Mouse (Mus musculus): ENCODE measurements around the gene Tmem86b. TPM values are rescaled to one million over a fixed set of nuclear protein-coding genes. Genes with fewer than 3 reads are reported as not detected.

Gene Tmem86b
- polyA plus RNA-seq, 1 experiment, result 2.8 TPM

DNA sequence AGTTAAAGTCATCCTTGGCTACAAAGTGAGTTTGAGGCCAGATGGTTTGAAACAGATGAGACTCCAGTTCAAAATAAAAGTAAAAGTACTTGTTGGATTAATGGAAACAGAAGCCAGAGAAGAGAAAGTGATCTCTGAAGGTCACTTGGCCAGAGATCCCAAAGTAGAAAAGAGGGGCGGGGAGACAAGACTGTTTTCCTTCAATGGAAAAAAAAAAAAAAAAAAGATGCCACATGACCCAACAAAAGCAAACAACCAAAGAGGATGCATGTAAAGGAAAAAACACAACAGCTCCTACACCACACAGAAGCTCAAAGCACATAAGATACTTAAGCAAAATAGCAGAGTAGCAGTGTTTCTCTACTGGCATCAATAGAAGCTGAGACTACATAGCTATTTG is 24.7 kb upstream of the Tmem86b start:
- TF ChIP-seq GATA1 (IDR thresholded peaks at IDR 0.05; ENCODE audit: low read length), result no peak

DNA sequence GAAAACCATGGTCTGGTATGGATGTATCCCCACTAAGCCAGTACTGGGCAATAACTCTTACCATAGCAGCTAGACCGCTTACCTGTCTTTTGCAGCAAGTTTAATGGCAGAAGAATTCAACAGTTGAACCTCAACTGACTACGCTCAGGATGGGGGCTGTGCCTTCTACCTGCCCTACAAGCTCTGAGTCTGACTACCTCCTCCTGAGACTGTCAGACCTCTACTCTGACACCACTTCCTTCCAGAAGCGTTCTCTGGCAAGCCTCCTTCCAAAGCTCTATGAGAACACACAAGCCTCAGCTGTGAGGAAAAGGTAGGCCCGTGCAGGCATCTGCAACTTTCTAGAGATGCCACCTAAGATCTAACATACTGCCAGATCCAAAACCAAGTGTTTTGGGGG is 24.2 kb upstream of the Tmem86b start:
- no peak for TF ChIP-seq GATA1 (IDR thresholded peaks at IDR 0.05; ENCODE audit: low read length)

DNA sequence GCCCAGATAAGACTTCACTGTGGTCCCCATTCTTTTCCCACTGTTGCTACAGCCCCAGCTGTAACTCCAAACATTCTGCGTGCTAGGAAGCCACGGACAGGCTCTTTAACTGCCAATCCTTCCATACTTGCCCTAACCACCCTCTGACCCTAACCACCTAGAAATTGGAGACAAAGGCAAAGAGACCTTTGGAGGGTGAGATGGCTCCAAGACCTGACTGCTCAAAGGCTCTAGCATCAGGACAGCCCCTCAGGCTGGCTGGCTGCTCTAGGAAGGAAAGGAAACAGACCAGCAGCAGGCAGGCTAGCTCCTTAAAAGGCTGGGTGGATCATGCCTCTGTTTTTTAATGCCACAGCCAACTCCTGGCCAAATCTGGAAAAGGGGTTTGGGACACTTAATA is 23.0 kb upstream of the Tmem86b start:
- no peak for TF ChIP-seq GATA1 (IDR thresholded peaks at IDR 0.05; ENCODE audit: low read length)

DNA sequence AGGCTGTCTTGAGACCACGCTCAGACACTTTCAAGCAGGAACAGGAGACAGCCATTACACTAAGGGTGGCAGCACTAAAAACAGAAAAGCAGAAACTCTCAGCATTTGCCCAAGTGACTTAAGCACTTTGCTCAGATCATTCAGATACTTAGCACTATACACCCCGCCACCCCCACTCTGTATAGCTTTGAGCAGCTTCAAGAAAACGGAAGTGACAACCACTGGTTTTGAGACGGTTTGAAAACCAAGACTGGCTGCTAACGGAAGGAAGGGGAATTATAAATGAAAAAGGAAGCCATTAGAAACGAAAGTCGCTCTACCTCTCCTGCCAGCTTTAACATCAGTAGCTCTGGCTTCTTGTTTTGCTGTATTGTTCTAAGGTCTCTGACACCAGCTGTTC is 22.6 kb upstream of the Tmem86b start:
- TF ChIP-seq GATA1 (IDR thresholded peaks at IDR 0.05; ENCODE audit: low read length), result no peak

DNA sequence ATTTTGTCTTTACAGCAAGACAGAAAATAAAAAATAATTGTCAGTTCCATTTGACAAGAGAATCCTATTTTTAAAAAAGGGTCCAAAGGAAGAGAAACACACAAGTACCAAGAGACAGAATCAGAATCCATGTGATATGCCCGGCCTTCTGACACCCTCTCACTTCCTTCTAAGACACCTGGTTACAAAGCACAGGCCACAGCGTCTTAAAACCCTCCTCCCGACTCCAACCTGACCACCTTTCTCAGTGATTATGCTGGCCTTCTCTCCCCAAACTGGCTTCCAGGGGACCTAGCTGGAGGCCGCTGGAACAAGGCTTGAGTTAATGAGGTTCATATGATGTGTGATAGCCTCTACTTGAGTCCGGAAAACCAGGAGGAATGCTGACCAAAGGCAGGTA is 22.1 kb upstream of the Tmem86b start:
- TF ChIP-seq GATA1 (IDR thresholded peaks at IDR 0.05; ENCODE audit: low read length), result no peak

DNA sequence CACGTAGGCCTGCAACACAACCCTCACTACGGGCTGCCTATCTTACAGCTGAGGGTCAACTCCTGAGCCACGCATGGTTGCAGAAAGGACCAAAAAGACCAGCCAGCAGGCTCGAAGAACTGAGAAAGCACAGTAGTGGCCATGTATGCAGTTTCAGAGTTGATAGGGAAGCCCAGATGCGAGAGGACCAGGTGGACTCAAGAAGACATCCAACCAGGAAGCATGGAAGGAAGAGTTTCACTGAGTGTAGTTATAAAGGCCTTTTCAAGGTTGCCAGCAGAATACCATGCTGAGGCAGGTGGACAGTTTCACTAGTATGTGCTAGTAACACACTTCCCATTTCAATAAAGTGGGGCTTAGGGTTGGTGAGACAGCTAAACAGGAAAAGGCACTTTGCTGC is 21.5 kb upstream of the Tmem86b start:
- no peak for TF ChIP-seq GATA1 (IDR thresholded peaks at IDR 0.05; ENCODE audit: low read length)

DNA sequence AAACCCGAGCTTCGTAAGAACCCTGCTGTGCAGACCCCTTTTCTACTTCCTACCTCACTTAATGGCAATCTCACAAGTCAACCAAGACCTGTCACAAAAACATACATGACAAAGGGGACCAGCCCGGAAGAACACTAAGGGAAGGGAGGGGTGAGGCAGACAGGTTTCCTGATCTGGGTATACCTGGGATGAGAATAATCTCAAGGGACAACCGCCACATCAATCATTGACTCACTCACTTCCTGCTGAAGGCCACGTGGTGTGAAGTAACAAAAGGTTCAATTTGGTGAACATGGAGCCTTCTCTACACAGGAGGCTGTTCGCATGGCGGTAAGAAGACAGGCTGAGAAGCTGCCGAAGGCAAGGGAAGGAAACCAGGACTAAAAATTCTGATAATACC is 20.4 kb upstream of the Tmem86b start:
- no peak for TF ChIP-seq GATA1 (IDR thresholded peaks at IDR 0.05; ENCODE audit: low read length)

DNA sequence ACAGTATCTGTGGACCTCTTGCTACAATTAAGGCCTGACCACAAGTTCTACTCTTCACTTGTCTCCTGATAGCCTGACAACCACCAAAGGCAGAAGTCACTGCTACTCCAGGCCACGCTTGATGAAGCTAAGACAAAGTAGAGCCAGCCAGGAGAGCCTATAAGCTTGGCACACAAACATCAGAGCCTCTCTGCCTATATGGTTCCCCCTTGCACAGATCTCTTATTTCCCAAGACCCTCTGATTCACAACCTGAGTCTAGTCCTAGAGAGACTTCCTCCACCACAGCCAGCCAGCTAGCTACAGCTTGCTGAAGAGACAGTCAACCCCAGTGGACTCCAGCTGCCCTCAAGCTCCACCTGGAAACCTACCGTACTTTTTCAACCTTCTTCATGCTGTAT is 16.8 kb upstream of the Tmem86b start:
- TF ChIP-seq GATA1 (IDR thresholded peaks at IDR 0.05; ENCODE audit: low read length), result no peak

DNA sequence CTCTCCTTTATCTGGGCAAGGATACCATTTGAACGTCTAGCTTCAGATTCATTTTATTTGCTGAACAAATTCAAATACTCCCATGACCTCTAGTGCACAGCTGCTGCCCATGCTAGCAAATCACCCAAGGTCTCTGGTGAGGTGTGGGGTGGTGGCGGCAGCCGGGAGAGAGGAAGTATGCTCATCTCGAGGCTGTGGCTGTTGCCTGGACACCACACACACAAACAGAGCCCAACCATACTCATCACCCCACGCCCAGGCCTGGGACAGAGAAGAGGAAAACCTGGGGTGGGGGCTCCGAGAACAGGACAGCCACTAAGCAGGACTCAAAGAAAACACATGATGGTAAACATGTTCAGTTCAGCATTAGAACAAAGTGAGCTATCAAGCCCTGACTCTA is 16.1 kb upstream of the Tmem86b start:
- TF ChIP-seq GATA1 (IDR thresholded peaks at IDR 0.05; ENCODE audit: low read length), result no peak

DNA sequence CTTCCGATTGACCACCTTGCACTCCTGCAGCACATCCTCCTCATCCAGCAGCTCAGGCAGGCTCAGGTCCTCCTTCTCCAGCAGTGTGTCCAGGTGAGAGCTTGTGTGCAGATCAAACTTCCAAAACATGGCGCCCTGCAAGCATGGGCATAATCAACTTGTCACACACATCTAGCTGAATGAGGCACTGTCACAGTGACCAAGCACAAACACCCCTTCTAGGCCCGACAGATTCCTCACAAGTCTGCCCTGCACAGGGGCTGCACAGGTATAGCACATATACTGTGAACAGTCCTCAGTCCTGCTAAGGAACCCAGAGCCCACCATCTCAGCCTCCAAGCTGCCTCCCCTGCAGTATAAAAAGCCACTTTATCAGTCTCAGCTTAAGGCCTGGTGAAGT is 15.6 kb upstream of the Tmem86b start:
- no peak for TF ChIP-seq GATA1 (IDR thresholded peaks at IDR 0.05; ENCODE audit: low read length)

DNA sequence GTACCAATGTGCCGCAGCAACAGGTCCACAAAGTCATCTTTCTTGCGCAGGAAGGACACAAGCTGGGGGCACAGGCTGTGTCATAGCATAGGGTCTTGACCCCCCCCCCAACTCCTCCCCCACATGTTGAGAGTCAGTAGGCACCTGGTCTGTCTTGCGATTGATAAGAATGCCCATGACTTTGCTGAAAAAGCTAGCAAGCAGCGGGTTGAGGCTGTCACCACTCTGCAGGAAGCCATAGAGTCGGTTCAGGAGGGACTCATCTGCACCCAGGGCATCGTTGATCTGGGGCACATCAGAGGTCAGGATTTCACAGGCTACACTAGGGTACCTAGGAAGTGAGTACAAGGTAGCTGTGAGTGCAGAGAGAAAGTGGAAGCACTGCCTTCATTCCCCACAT is 12.0 kb upstream of the Tmem86b start:
- TF ChIP-seq GATA1 (IDR thresholded peaks at IDR 0.05; ENCODE audit: low read length), result no peak

DNA sequence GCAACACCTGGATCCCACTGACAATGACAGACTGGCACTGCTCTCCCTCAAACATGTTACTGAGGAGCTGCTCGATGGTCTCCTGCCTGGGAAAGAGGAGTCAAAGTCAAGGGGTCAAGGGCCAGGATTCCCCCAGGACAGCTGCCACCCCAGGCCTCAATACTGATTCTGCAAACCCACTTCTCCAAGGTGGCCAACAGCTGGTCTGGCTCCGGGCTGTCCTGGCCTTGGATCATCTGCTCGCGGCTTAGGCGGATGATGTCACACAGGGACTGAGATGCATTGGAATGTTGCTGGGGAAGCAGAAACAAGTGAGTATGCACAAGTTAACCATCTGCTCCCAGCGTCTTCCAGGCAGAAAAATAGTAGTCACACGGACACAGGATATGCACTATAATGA is 10.7 kb upstream of the Tmem86b start:
- no peak for TF ChIP-seq GATA1 (IDR thresholded peaks at IDR 0.05; ENCODE audit: low read length)

DNA sequence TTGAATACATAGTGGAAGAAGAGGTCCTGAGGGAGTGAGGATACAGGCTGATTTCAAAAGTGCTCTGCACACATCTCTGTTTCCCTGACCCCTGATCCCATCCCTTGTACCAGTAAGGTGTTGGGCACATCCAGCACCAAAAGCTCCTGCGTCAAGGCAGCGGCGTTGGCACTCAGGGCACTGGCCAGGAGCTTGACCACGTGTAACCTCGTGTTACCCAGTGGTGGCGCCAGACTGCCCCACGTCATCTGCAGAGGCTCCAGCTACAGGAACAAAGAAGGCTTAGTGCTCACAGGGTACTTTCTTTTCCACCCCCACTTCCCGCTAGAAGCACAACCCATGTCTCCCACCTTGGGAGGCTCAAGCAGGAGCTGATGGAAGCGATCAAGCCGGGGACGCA is 9.9 kb upstream of the Tmem86b start:
- no peak for TF ChIP-seq GATA1 (IDR thresholded peaks at IDR 0.05; ENCODE audit: low read length)

DNA sequence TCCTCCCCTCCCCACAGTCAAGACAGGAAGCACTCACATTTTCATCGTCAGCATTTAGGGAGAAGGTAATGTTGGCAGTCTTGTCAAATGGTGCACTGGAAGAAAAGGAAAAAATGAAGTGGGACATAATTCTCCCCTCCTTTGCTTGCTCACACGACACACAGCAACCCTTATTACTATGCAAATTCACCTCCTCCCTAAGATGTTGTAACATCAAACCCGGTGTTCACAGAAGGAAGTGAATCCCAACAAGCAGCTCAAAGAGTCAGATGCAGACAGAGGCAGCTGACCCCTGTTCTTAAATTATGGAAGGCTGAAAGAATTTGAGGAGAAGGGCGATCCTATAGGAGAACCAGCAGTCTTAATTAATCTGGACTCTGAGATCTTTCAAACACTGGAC is 5.0 kb upstream of the Tmem86b start:
- TF ChIP-seq GATA1 (IDR thresholded peaks at IDR 0.05; ENCODE audit: low read length), result no peak

DNA sequence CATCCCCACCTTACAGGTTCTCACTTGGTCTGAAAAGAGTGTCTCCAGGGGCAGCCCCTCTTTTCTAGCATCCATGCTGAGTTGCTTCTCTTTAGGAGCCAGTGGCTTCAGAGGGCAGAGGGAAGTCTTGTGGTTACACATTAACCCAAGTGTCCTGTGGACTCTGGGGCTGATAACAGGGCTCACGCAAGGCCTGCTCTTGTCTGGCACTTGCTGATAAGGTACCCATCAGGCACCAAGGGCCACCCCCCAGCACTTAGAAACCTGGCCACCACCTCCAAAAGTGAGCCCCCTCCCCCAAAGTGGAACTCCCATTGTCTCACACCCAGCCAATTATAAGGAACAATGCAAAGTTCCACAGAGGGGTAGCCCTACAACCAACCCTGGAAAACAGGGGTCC is 1.0 kb downstream of the Tmem86b start:
- TF ChIP-seq GATA1 (IDR thresholded peaks at IDR 0.05; ENCODE audit: low read length), result peak; percentile 98

DNA sequence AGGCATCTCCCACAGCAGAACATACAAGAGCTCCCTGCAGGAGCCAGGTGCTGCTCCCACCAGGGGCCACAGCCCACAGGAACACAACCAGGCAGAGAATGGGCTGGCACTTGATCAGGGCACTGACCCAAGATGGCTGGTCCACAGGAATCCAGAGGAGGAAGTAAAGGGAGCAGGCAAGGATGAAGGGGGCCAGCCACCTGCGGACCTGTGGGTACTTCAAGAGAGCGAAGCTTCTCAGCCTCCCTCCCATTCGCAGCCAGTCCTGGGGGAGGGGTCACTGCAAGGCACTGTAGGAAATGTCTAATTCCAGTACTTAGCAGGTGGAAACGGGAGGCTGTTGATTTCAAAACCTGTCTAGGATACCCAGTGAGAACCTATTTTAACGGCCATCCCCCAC is 1.6 kb downstream of the Tmem86b start:
- no peak for TF ChIP-seq GATA1 (IDR thresholded peaks at IDR 0.05; ENCODE audit: low read length)

DNA sequence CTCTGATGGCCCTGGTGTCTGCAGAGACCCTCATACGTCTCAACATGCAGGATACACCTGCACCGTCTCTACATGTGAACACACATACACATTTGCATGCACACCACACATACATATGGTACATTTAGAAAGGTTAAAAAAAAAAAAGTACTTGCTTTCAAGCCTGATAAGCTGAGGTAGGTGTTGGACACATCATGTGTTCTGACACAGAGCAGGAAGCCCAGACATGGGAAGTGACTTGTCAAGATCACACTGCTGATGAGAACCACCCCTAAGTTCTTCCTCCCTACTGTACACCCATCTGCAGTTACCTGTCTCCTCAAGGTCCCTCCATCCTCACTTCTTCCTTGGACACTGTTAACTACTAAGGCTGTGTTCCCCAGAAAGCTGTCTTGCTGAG is 5.3 kb downstream of the Tmem86b start:
- TF ChIP-seq GATA1 (IDR thresholded peaks at IDR 0.05; ENCODE audit: low read length), result no peak

DNA sequence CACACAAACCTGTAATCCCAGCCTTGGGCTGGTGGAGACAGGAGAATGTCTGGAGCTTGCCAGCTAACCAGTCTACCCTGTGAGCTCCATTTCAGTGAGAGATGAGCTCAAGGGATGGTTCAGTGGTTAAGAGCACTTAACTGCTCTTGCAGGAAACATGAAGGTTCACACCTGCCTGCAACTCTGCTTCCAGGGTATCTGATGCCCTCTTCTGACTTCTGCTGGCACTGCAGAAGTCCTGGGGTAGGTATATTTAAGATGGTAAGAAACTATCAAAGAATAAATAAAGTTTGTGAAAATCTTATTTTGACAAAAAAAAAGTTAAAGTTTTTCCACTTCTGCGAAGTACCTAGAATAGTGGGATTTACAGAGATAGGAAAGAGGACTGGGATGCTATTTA is 6.9 kb downstream of the Tmem86b start:
- TF ChIP-seq GATA1 (IDR thresholded peaks at IDR 0.05; ENCODE audit: low read length), result no peak
